In genomic region chr1:135374868-135375581, GRCm38 (mm10) we compare ENCODE assay signal across 9 mouse cellular contexts. TPM values are rescaled to one million over a fixed set of nuclear protein-coding genes. Genes with fewer than 3 reads are reported as not detected.
DNase-seq lines count a peak whose midpoint lies in the region; ATAC-seq and TF ChIP-seq lines count a peak whose summit lies in the region.
"Had no signal": no experiment of that assay in that cellular context is flagged by ENCODE, and none has a peak within 500 bp of the region (broad histone marks: within the 10 kb centered on the region; RNA-seq: fewer than 3 reads in every experiment).

Gene Shisa4, minus strand, starts transcription at chr1:135375237.

- ATAC-seq in embryonic facial prominence, embryonic 13.5 days (ENCODE audit: insufficient number of reproducible peaks, insufficient read depth, low FRiP score, low TSS enrichment, low read depth) = peak; percentile 82
- peak; percentile 79 for ATAC-seq in heart, embryonic 11.5 days (replicated peaks; ENCODE audit: insufficient number of reproducible peaks, low FRiP score, low TSS enrichment)
- peak; percentile 92 for ATAC-seq in kidney, embryonic 15.5 days (replicated peaks; ENCODE audit: low FRiP score)
- peak; percentile 89 for ATAC-seq in midbrain, embryonic 16.5 days

- H3K36me3 ChIP-seq in embryonic facial prominence, embryonic 13.5 days = no peaks in the 10 kb centered on the region
- no peaks in the 10 kb centered on the region for H3K36me3 ChIP-seq in heart, embryonic 11.5 days (ENCODE audit: control insufficient read depth, insufficient read depth, low read length)
- H3K36me3 ChIP-seq in kidney, embryonic 15.5 days = no peaks in the 10 kb centered on the region
- H3K36me3 ChIP-seq in liver, adult 2 months (ENCODE audit: control insufficient read depth, insufficient read depth, low read length) = no peaks in the 10 kb centered on the region
- H3K36me3 ChIP-seq in midbrain, embryonic 16.5 days (ENCODE audit: control insufficient read depth, insufficient read depth, low read length) = no peaks in the 10 kb centered on the region; the same call in 1 of the 2 replicates
- H3K36me3 ChIP-seq: G1E had no signal

- H3K4me2 ChIP-seq in embryonic facial prominence, embryonic 13.5 days = peak within 1 kb of the TSS; percentile 96
- H3K4me2 ChIP-seq in heart, embryonic 11.5 days = peak within 1 kb of the TSS; percentile 98
- peak within 1 kb of the TSS; percentile 97 for H3K4me2 ChIP-seq in kidney, embryonic 15.5 days
- peak within 1 kb of the TSS; percentile 76 for H3K4me2 ChIP-seq in midbrain, embryonic 16.5 days (ENCODE audit: low read length)

- no peak for TF ChIP-seq POLR2A in liver, adult 2 months (IDR thresholded peaks at IDR 0.05; ENCODE audit: extremely low read depth, insufficient read depth, low read length)

- no peak within 1 kb of the TSS; the same call in 1 of the 2 replicates for H3K27ac ChIP-seq in embryonic facial prominence, embryonic 13.5 days
- H3K27ac ChIP-seq in heart, embryonic 11.5 days (ENCODE audit: low read depth, low read length) = 0 out of 2 replicates have a peak within 1 kb of the TSS, but pooled peaks have one; percentile 22
- H3K27ac ChIP-seq in kidney, embryonic 15.5 days = peak within 1 kb of the TSS; percentile 85
- H3K27ac ChIP-seq in liver, adult 2 months (replicated peaks; ENCODE audit: insufficient read depth, low read depth, low read length) = no peak within 1 kb of the TSS
- H3K27ac ChIP-seq in midbrain, embryonic 16.5 days (ENCODE audit: low read length) = peak within 1 kb of the TSS; percentile 82

- H3K27me3 ChIP-seq in embryonic facial prominence, embryonic 13.5 days = no peaks in the 10 kb centered on the region
- H3K27me3 ChIP-seq in heart, embryonic 11.5 days (ENCODE audit: control insufficient read depth, insufficient read depth, low read length) = no peaks in the 10 kb centered on the region
- H3K27me3 ChIP-seq in kidney, embryonic 15.5 days = no peaks in the 10 kb centered on the region
- no peaks in the 10 kb centered on the region for H3K27me3 ChIP-seq in liver, adult 2 months (ENCODE audit: control insufficient read depth, insufficient read depth, low read length)
- H3K27me3 ChIP-seq in midbrain, embryonic 16.5 days (ENCODE audit: control insufficient read depth, insufficient read depth, low read depth, low read length) = no peaks in the 10 kb centered on the region

- no peak for TF ChIP-seq CTCF in liver, adult 2 months (IDR thresholded peaks at IDR 0.05; ENCODE audit: low read depth, low read length)

- DNase-seq in thymus, postnatal 0 days (ENCODE audit: low spot score) = no peak
- no peak for DNase-seq in thymus, postnatal 25 days
- peak; percentile 6 for DNase-seq in liver, adult 2 months (ENCODE audit: extremely low read depth, low read depth, low spot score)
- DNase-seq in testis, postnatal 10 days (ENCODE audit: low spot score) = peak; percentile 84

- peak within 1 kb of the TSS; percentile 70 for H3K4me3 ChIP-seq in embryonic facial prominence, embryonic 13.5 days
- H3K4me3 ChIP-seq in heart, embryonic 11.5 days (ENCODE audit: low read depth, low read length) = peak within 1 kb of the TSS; percentile 60
- peak within 1 kb of the TSS; percentile 73 for H3K4me3 ChIP-seq in kidney, embryonic 15.5 days (replicated peaks)
- peak within 1 kb of the TSS; percentile 55 for H3K4me3 ChIP-seq in liver, adult 2 months (ENCODE audit: insufficient read depth, low read depth, low read length)
- peak within 1 kb of the TSS; percentile 86 for H3K4me3 ChIP-seq in midbrain, embryonic 16.5 days (ENCODE audit: low read depth, low read length)

- 2% methylated on average over 38 of the region's 38 CpGs for WGBS in embryonic facial prominence, embryonic 13.5 days
- 3% methylated on average over 38 of the region's 38 CpGs for WGBS in heart, embryonic 11.5 days (ENCODE audit: insufficient replicate concordance)
- 1% methylated on average over 38 of the region's 38 CpGs for WGBS in kidney, embryonic 15.5 days
- 3% methylated on average over 38 of the region's 38 CpGs for WGBS in liver, adult 2 months
- 2% methylated on average over 38 of the region's 38 CpGs for WGBS in midbrain, embryonic 16.5 days

- no peaks in the 10 kb centered on the region for H3K79me2 ChIP-seq in liver, adult 2 months (ENCODE audit: control insufficient read depth, insufficient read depth, low read length)

- peaks cover 19% of the 10 kb centered on the region for H3K4me1 ChIP-seq in embryonic facial prominence, embryonic 13.5 days
- peaks cover 30% of the 10 kb centered on the region for H3K4me1 ChIP-seq in heart, embryonic 11.5 days (ENCODE audit: control insufficient read depth, insufficient read depth, low read length)
- H3K4me1 ChIP-seq in kidney, embryonic 15.5 days = peaks cover 28% of the 10 kb centered on the region
- 0 out of 2 replicates have a peak, but pooled peaks cover 2% of the 10 kb centered on the region for H3K4me1 ChIP-seq in liver, adult 2 months (ENCODE audit: control insufficient read depth, insufficient read depth, low read length)
- H3K4me1 ChIP-seq in midbrain, embryonic 16.5 days (ENCODE audit: control insufficient read depth, insufficient read depth, low read length) = peaks cover 32% of the 10 kb centered on the region

- no peaks in the 10 kb centered on the region for H3K9me3 ChIP-seq in embryonic facial prominence, embryonic 13.5 days
- no peaks in the 10 kb centered on the region for H3K9me3 ChIP-seq in heart, embryonic 11.5 days (replicated peaks; ENCODE audit: control insufficient read depth, low read length)
- no peaks in the 10 kb centered on the region for H3K9me3 ChIP-seq in kidney, embryonic 15.5 days (replicated peaks)
- no peaks in the 10 kb centered on the region for H3K9me3 ChIP-seq in midbrain, embryonic 16.5 days (replicated peaks; ENCODE audit: control insufficient read depth, low read length, poor library complexity, severe bottlenecking)
- H3K9me3 ChIP-seq: G1E had no signal

- H3K9ac ChIP-seq in embryonic facial prominence, embryonic 13.5 days = peak within 1 kb of the TSS; percentile 78
- peak within 1 kb of the TSS; percentile 84 for H3K9ac ChIP-seq in heart, embryonic 11.5 days (ENCODE audit: low read depth, low read length)
- peak within 1 kb of the TSS; percentile 69 for H3K9ac ChIP-seq in kidney, embryonic 15.5 days
- H3K9ac ChIP-seq in liver, adult 2 months (ENCODE audit: low read depth, low read length) = peak within 1 kb of the TSS; percentile 50
- peak within 1 kb of the TSS; percentile 97 for H3K9ac ChIP-seq in midbrain, embryonic 16.5 days (ENCODE audit: low read depth, low read length)

RNA-seq across cellular contexts. Expression of gene Shisa4, which starts in this region (rescaled TPM):
- 11.0 and 14.5 TPM in 2 replicates for polyA plus RNA-seq in thymus, postnatal 0 days (2015; fragmentation: Nextera tagmentation; extraction: Ambion mirVana)
- polyA plus RNA-seq in embryonic facial prominence, embryonic 13.5 days (2015; fragmentation: Nextera tagmentation; extraction: Ambion mirVana) = 22.4 and 23.0 TPM in 2 replicates
- polyA plus RNA-seq in heart, embryonic 11.5 days (2014; fragmentation: Nextera tagmentation; extraction: Ambion mirVana) = 25.6 and 27.0 TPM in 2 replicates
- polyA plus RNA-seq in kidney, embryonic 15.5 days (2015; fragmentation: Nextera tagmentation; extraction: Ambion mirVana) = 43.5 and 48.3 TPM in 2 replicates
- 0.18 and 0.47 TPM in 2 replicates for total RNA-seq in liver, adult 2 months (2014; rRNA removed)
- polyA plus RNA-seq in liver, adult 2 months (2012; rRNA removed) = 0.14 and 0.33 TPM in 2 replicates
- 109 and 119 TPM in 2 replicates for polyA plus RNA-seq in midbrain, embryonic 16.5 days (2015; fragmentation: Nextera tagmentation; extraction: Ambion mirVana)
- polyA plus RNA-seq: G1E had no signal

Comparison
In these comparisons a context has a peak if more than half of its experiments do, and no peak if none do; other contexts are left out.
1. Peak in DNase-seq, H3K4me3 ChIP-seq and H3K9ac ChIP-seq in liver, adult 2 months; RNA of the gene not detected or under 1 TPM.
2. H3K27ac ChIP-seq: peak in heart, embryonic 11.5 days (single experiment), kidney, embryonic 15.5 days (single experiment) and midbrain, embryonic 16.5 days (single experiment); none in embryonic facial prominence, embryonic 13.5 days (single experiment) and liver, adult 2 months (single experiment).
3. Peak in every context shown above with its lines, with median percentiles within 50 percentile points of each other: ATAC-seq, H3K4me2 ChIP-seq, H3K4me3 ChIP-seq and H3K9ac ChIP-seq.